ENCODE assay signal across 14 mouse cellular contexts in the genomic region with DNA sequence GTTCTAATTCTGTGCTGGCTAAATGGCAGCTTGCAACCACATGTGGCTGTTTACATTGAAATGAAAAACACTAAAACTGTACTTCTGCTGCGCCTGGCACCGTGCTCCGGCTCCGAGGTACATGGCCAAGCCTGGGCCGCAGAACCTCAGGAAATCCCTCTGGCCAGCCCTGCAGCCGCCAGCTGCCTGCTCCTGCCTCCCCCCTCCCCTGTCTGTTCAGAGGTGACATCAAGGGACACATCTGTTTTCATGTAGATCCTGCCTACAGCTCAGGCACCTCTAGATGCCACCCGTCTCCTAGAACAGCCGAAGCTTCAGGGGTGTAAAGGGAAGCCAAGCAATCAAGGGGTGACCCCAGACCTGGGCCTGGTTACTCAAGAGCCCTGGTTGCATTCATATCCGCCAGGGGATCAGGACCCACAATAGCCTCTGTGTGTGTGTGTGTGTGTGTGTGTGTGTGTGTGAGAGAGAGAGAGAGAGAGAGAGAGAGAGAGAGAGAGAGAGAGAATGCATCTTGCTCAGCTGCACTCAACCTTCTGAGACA. TPM values are rescaled to one million over a fixed set of nuclear protein-coding genes. Genes with fewer than 3 reads are reported as not detected.
DNase-seq lines count a peak whose midpoint lies in the region; ATAC-seq and TF ChIP-seq lines count a peak whose summit lies in the region.
"Had no signal": no experiment of that assay in that cellular context is flagged by ENCODE, and none has a peak within 500 bp of the region (broad histone marks: within the 10 kb centered on the region; RNA-seq: fewer than 3 reads in every experiment).

No protein-coding gene starts in this region.

- no peaks in the 10 kb centered on the region for H3K36me3 ChIP-seq in liver, postnatal 0 days (replicated peaks; ENCODE audit: insufficient read depth, low read length)
- H3K36me3 ChIP-seq in liver, embryonic 11.5 days (ENCODE audit: control insufficient read depth, insufficient read depth, low read length): no peaks in the 10 kb centered on the region; the same call in 1 of the 2 replicates
- H3K36me3 ChIP-seq in embryonic facial prominence, embryonic 15.5 days: peaks cover 4% of the 10 kb centered on the region; the same call in 1 of the 2 replicates
- peaks cover 4% of the 10 kb centered on the region; the same call in 1 of the 2 replicates for H3K36me3 ChIP-seq in neural tube, embryonic 15.5 days

- no peaks in the 10 kb centered on the region for H3K27me3 ChIP-seq in liver, postnatal 0 days (ENCODE audit: insufficient read depth, low read length)
- no peaks in the 10 kb centered on the region for H3K27me3 ChIP-seq in liver, embryonic 11.5 days (replicated peaks; ENCODE audit: control insufficient read depth, insufficient read depth, low read length)
- H3K27me3 ChIP-seq in embryonic facial prominence, embryonic 15.5 days: no peaks in the 10 kb centered on the region
- H3K27me3 ChIP-seq in neural tube, embryonic 15.5 days (replicated peaks): no peaks in the 10 kb centered on the region
- H3K27me3 ChIP-seq: heart, embryonic 15.5 days had no signal

- H3K27ac ChIP-seq in liver, postnatal 0 days (ENCODE audit: low read depth): peak overlapping the region; percentile 69; the same call in 1 of the 2 replicates
- no peak overlapping the region for H3K27ac ChIP-seq in liver, embryonic 11.5 days (ENCODE audit: low read depth, low read length)
- peak overlapping the region; percentile 78 for H3K27ac ChIP-seq in embryonic facial prominence, embryonic 15.5 days (replicated peaks)
- H3K27ac ChIP-seq in neural tube, embryonic 15.5 days (replicated peaks): no peak overlapping the region
- H3K27ac ChIP-seq: heart, embryonic 15.5 days; liver, embryonic 14.5 days had no signal

- 57% methylated on average over 9 of the region's 9 CpGs for WGBS in liver, postnatal 0 days (ENCODE audit: insufficient replicate concordance)
- 61% methylated on average over 9 of the region's 9 CpGs for WGBS in liver, embryonic 11.5 days
- WGBS in embryonic facial prominence, embryonic 15.5 days: 39% methylated on average over 9 of the region's 9 CpGs
- 45% methylated on average over 9 of the region's 9 CpGs for WGBS in neural tube, embryonic 15.5 days

- no peak for DNase-seq in liver, postnatal 0 days
- DNase-seq in liver, embryonic 11.5 days (ENCODE audit: low spot score): no peak
- DNase-seq in left cerebral cortex, adult 9 months (ENCODE audit: low spot score in 2 of 2): no peak
- no peak for DNase-seq in right cerebral cortex, adult 2 months (ENCODE audit: low spot score in 2 of 2)
- DNase-seq: cerebellum, adult 2 months; kidney, postnatal 25 days; layer of hippocampus, postnatal 36 days had no signal

- H3K4me1 ChIP-seq in liver, postnatal 0 days (ENCODE audit: insufficient read depth): peaks cover 5% of the 10 kb centered on the region; the same call in 1 of the 2 replicates
- peaks cover 9% of the 10 kb centered on the region for H3K4me1 ChIP-seq in liver, embryonic 11.5 days (replicated peaks; ENCODE audit: control insufficient read depth, insufficient read depth, low read length)
- H3K4me1 ChIP-seq in embryonic facial prominence, embryonic 15.5 days: peaks cover 18% of the 10 kb centered on the region
- peaks cover 16% of the 10 kb centered on the region for H3K4me1 ChIP-seq in neural tube, embryonic 15.5 days

- 0 out of 2 replicates have a peak overlapping the region, but pooled peaks have one; percentile 22 for H3K4me2 ChIP-seq in liver, postnatal 0 days (ENCODE audit: low read depth, low read length)
- H3K4me2 ChIP-seq in liver, embryonic 11.5 days: no peak overlapping the region
- H3K4me2 ChIP-seq in embryonic facial prominence, embryonic 15.5 days (replicated peaks): no peak overlapping the region
- H3K4me2 ChIP-seq in neural tube, embryonic 15.5 days: no peak overlapping the region
- H3K4me2 ChIP-seq: heart, embryonic 15.5 days; midbrain, embryonic 11.5 days had no signal

- H3K9me3 ChIP-seq in liver, postnatal 0 days (ENCODE audit: low read length): no peaks in the 10 kb centered on the region
- H3K9me3 ChIP-seq in liver, embryonic 11.5 days (ENCODE audit: control insufficient read depth, low read length): no peaks in the 10 kb centered on the region
- no peaks in the 10 kb centered on the region for H3K9me3 ChIP-seq in embryonic facial prominence, embryonic 15.5 days (replicated peaks)
- no peaks in the 10 kb centered on the region for H3K9me3 ChIP-seq in neural tube, embryonic 15.5 days (replicated peaks)
- H3K9me3 ChIP-seq: heart, embryonic 15.5 days had no signal

- no peak for TF ChIP-seq EP300 in liver, postnatal 0 days (IDR thresholded peaks at IDR 0.05; ENCODE audit: low read depth)

- H3K4me3 ChIP-seq in liver, postnatal 0 days (ENCODE audit: low read depth, low read length): no peak overlapping the region
- no peak overlapping the region for H3K4me3 ChIP-seq in liver, embryonic 11.5 days (ENCODE audit: low read depth, low read length)
- H3K4me3 ChIP-seq in embryonic facial prominence, embryonic 15.5 days (replicated peaks): no peak overlapping the region
- no peak overlapping the region for H3K4me3 ChIP-seq in neural tube, embryonic 15.5 days (replicated peaks)
- H3K4me3 ChIP-seq: heart, embryonic 15.5 days had no signal

- ATAC-seq in liver, postnatal 0 days: no peak
- no peak for ATAC-seq in liver, embryonic 11.5 days (replicated peaks; ENCODE audit: low FRiP score)
- ATAC-seq in common myeloid progenitor, adult 5-6 weeks (replicated peaks; ENCODE audit: low read depth, poor library complexity, severe bottlenecking): peak; percentile 36
- ATAC-seq in embryonic facial prominence, embryonic 15.5 days (ENCODE audit: insufficient number of reproducible peaks, low FRiP score, low TSS enrichment, low read depth): peak; percentile 25; the same call in 1 of the 2 replicates
- ATAC-seq in neural tube, embryonic 15.5 days (ENCODE audit: low FRiP score): no peak
- no peak for ATAC-seq in cerebellum, adult (ENCODE audit: insufficient number of reproducible peaks, low FRiP score, low TSS enrichment)

- TF ChIP-seq CTCF in liver, postnatal 0 days (IDR thresholded peaks at IDR 0.05; ENCODE audit: low read depth): no peak

- no peak overlapping the region for H3K9ac ChIP-seq in liver, postnatal 0 days (replicated peaks)
- H3K9ac ChIP-seq in liver, embryonic 11.5 days (ENCODE audit: low read depth, low read length): no peak overlapping the region
- no peak overlapping the region for H3K9ac ChIP-seq in embryonic facial prominence, embryonic 15.5 days
- H3K9ac ChIP-seq in neural tube, embryonic 15.5 days (replicated peaks): 0 out of 2 replicates have a peak overlapping the region, but pooled peaks have one; percentile 4
- H3K9ac ChIP-seq: heart, embryonic 15.5 days; liver, embryonic 14.5 days had no signal

RNA-seq across cellular contexts. Expression of gene Selenon, which starts 6.7 kb away (rescaled TPM):
- 2.8 TPM in 2 replicates for polyA plus RNA-seq in liver, postnatal 0 days (2015; fragmentation: Nextera tagmentation; extraction: Ambion mirVana)
- 12.4 and 13.1 TPM in 2 replicates for polyA plus RNA-seq in liver, embryonic 11.5 days (2014; fragmentation: Nextera tagmentation; extraction: Ambion mirVana)
- total RNA-seq in common myeloid progenitor, adult 5-6 weeks (2017): 6.5 and 9.7 TPM in 2 replicates
- polyA plus RNA-seq in embryonic facial prominence, embryonic 15.5 days (2015; fragmentation: Nextera tagmentation; extraction: Ambion mirVana): 19.8 and 29.8 TPM in 2 replicates
- 8.4 and 19.4 TPM in 2 replicates for polyA plus RNA-seq in neural tube, embryonic 15.5 days (2015; fragmentation: Nextera tagmentation; extraction: Ambion mirVana)

RNA-seq across cellular contexts. Expression of gene Mtfr1l, which starts 23.5 kb away (rescaled TPM):
- 56.9 and 60.3 TPM in 2 replicates for polyA plus RNA-seq in liver, postnatal 0 days (2015; fragmentation: Nextera tagmentation; extraction: Ambion mirVana)
- 107 and 114 TPM in 2 replicates for polyA plus RNA-seq in liver, embryonic 11.5 days (2014; fragmentation: Nextera tagmentation; extraction: Ambion mirVana)
- 46.2 and 52.7 TPM in 2 replicates for total RNA-seq in common myeloid progenitor, adult 5-6 weeks (2017)
- 111 and 116 TPM in 2 replicates for polyA plus RNA-seq in embryonic facial prominence, embryonic 15.5 days (2015; fragmentation: Nextera tagmentation; extraction: Ambion mirVana)
- 166 and 177 TPM in 2 replicates for polyA plus RNA-seq in neural tube, embryonic 15.5 days (2015; fragmentation: Nextera tagmentation; extraction: Ambion mirVana)

RNA-seq across cellular contexts. Expression of gene Aunip, which starts 47.8 kb away (rescaled TPM):
- polyA plus RNA-seq in liver, postnatal 0 days (2015; fragmentation: Nextera tagmentation; extraction: Ambion mirVana): 6.9 and 7.1 TPM in 2 replicates
- 15.9 and 18.5 TPM in 2 replicates for polyA plus RNA-seq in liver, embryonic 11.5 days (2014; fragmentation: Nextera tagmentation; extraction: Ambion mirVana)
- total RNA-seq in common myeloid progenitor, adult 5-6 weeks (2017): 32.6 and 37.0 TPM in 2 replicates
- 8.8 and 8.9 TPM in 2 replicates for polyA plus RNA-seq in embryonic facial prominence, embryonic 15.5 days (2015; fragmentation: Nextera tagmentation; extraction: Ambion mirVana)
- 1.8 and 5.4 TPM in 2 replicates for polyA plus RNA-seq in neural tube, embryonic 15.5 days (2015; fragmentation: Nextera tagmentation; extraction: Ambion mirVana)

Comparison
In these comparisons a context has a peak if more than half of its experiments do, and no peak if none do; other contexts are left out.
1. H3K27ac ChIP-seq: peak in liver, postnatal 0 days (single experiment) and embryonic facial prominence, embryonic 15.5 days (single experiment); none in liver, embryonic 11.5 days (single experiment) and neural tube, embryonic 15.5 days (single experiment).
2. ATAC-seq: peak in common myeloid progenitor, adult 5-6 weeks (single experiment) and embryonic facial prominence, embryonic 15.5 days (single experiment); none in liver, postnatal 0 days (single experiment), liver, embryonic 11.5 days (single experiment), neural tube, embryonic 15.5 days (single experiment) and cerebellum, adult (single experiment).